Mouse (Mus musculus): ENCODE results near the gene Olfr993.

Olfr993 gene

GRCm38 (mm10) chr2:85414777-85415176 is at the start of gene Olfr993:
TSS of gene Olfr993 (minus strand) at chr2:85414877.
- no peak for DNase-seq

GRCm38 (mm10) chr2:85443539-85443938 is 28.9 kb upstream of the Olfr993 start, which contains the start of gene Olfr995:
TSS of gene Olfr995 (minus strand) at chr2:85443639.
- no peak for DNase-seq

- DNase-seq, result no peak
Measured at GRCm38 (mm10) chr2:85442546-85442945, 27.9 kb upstream of the Olfr993 start.

GRCm38 (mm10) chr2:85436351-85436750 is 21.7 kb upstream of the Olfr993 start, which contains the start of gene Olfr994:
TSS of gene Olfr994 (minus strand) at chr2:85436451.
- no peak for DNase-seq

- DNase-seq, result no peak
Measured at GRCm38 (mm10) chr2:85425893-85426292, 11.2 kb upstream of the Olfr993 start.

- DNase-seq, result no peak
Measured at GRCm38 (mm10) chr2:85409369-85409768, 5.3 kb downstream of the Olfr993 start, which contains the start of gene Olfr992. TSS of gene Olfr992 (minus strand) at chr2:85409469.
